Mouse (Mus musculus) heart, adult 2 months (tissue): ENCODE data around the gene Hdac9.

Source experiments
- CTCF ChIP-seq: fragments of 200-600 bp; IDR thresholded peaks from 2 replicates; pipeline ENCODE4 v1.8.1; 2022; ENCODE audit warnings: antibody characterized with exemption, mild to moderate bottlenecking, moderate library complexity
- EP300 ChIP-seq: fragments of 200-500 bp; IDR thresholded peaks from 2 replicates; pipeline ENCODE4 v1.6.1; 2011; ENCODE audit warnings: low read depth, low read length, control low read depth; ENCODE audit not compliant: insufficient read depth
- POLR2A ChIP-seq: fragments of 200-500 bp; IDR thresholded peaks from 2 replicates; pipeline ENCODE4 v1.6.1; 2011; ENCODE audit warnings: mild to moderate bottlenecking, low read depth, low read length, control low read depth; ENCODE audit not compliant: insufficient read depth

GRCm38 (mm10) chr12:34487021-34487420 is 429.9 kb downstream of the Hdac9 start:
- TF ChIP-seq CTCF (no peak), EP300 (no peak), POLR2A (no peak)
